8 mouse cellular contexts compared by ENCODE assay signal in genomic region chr11:68387441-68387760, GRCm38 (mm10). TPM values are rescaled to one million over a fixed set of nuclear protein-coding genes. Genes with fewer than 3 reads are reported as not detected.
DNase-seq lines count a peak whose midpoint lies in the region; ATAC-seq and TF ChIP-seq lines count a peak whose summit lies in the region.

No protein-coding gene starts in this region.

- no peak for TF ChIP-seq CTCF in kidney, adult 2 months (conservative IDR thresholded peaks at IDR 0.05; ENCODE audit: insufficient read depth, insufficient read length, low read depth, low read length)
- no peak for TF ChIP-seq CTCF in bone marrow macrophage, adult 2 months (IDR thresholded peaks at IDR 0.05; ENCODE audit: low read depth, low read length)

- no peaks in the 10 kb centered on the region for H3K9me3 ChIP-seq in hindbrain, embryonic 12.5 days (replicated peaks)
- no peaks in the 10 kb centered on the region for H3K9me3 ChIP-seq in midbrain, embryonic 11.5 days (ENCODE audit: control insufficient read depth, low read length)

- H3K27ac ChIP-seq in kidney, adult 2 months (ENCODE audit: insufficient read depth, low read depth, low read length), result peak overlapping the region; percentile 88
- no peak overlapping the region for H3K27ac ChIP-seq in bone marrow macrophage, adult 2 months (ENCODE audit: insufficient read depth, low read depth, low read length)
- peak overlapping the region; percentile 90 for H3K27ac ChIP-seq in hindbrain, embryonic 12.5 days
- peak overlapping the region; percentile 93 for H3K27ac ChIP-seq in midbrain, embryonic 11.5 days (ENCODE audit: low read depth, low read length)

- no peaks in the 10 kb centered on the region for H3K27me3 ChIP-seq in kidney, adult 2 months (replicated peaks; ENCODE audit: control insufficient read depth, insufficient read depth, low read length)
- peaks cover 92% of the 10 kb centered on the region for H3K27me3 ChIP-seq in hindbrain, embryonic 12.5 days
- peaks cover 73% of the 10 kb centered on the region for H3K27me3 ChIP-seq in midbrain, embryonic 11.5 days (ENCODE audit: control insufficient read depth, insufficient read depth, low read length)

- peak overlapping the region; percentile 79 for H3K9ac ChIP-seq in hindbrain, embryonic 12.5 days
- peak overlapping the region; percentile 86 for H3K9ac ChIP-seq in midbrain, embryonic 11.5 days (ENCODE audit: low read length)

- peaks cover 19% of the 10 kb centered on the region for H3K4me1 ChIP-seq in kidney, adult 2 months (ENCODE audit: control insufficient read depth, insufficient read depth, low read length)
- no peaks in the 10 kb centered on the region for H3K4me1 ChIP-seq in bone marrow macrophage, adult 2 months (ENCODE audit: control insufficient read depth, insufficient read depth, low read length)
- H3K4me1 ChIP-seq in hindbrain, embryonic 12.5 days, result peaks cover 56% of the 10 kb centered on the region
- H3K4me1 ChIP-seq in midbrain, embryonic 11.5 days (ENCODE audit: control insufficient read depth, insufficient read depth, low read length), result peaks cover 42% of the 10 kb centered on the region

- H3K4me2 ChIP-seq in hindbrain, embryonic 12.5 days (replicated peaks), result peak overlapping the region; percentile 82
- peak overlapping the region; percentile 87 for H3K4me2 ChIP-seq in midbrain, embryonic 11.5 days

- DNase-seq in kidney, adult 2 months, result peak; percentile 58
- no peak for DNase-seq in kidney, postnatal 36 days
- DNase-seq in midbrain, embryonic 11.5 days (ENCODE audit: low spot score, missing footprints), result peak; percentile 93
- DNase-seq in right cerebral cortex, adult 18-20 months, result no peak
- DNase-seq in cerebellum, postnatal 10 days, result no peak
- no peak for DNase-seq in urinary bladder, adult 18-20 months (ENCODE audit: low spot score in 2 of 2)

- WGBS in kidney, adult 2 months, result 46% methylated on average over 4 of the region's 4 CpGs
- WGBS in hindbrain, embryonic 12.5 days, result 14% methylated on average over 4 of the region's 4 CpGs
- 14% methylated on average over 4 of the region's 4 CpGs for WGBS in midbrain, embryonic 11.5 days

- no peaks in the 10 kb centered on the region for H3K36me3 ChIP-seq in kidney, adult 2 months (ENCODE audit: control insufficient read depth, insufficient read depth, low read length)
- no peaks in the 10 kb centered on the region for H3K36me3 ChIP-seq in hindbrain, embryonic 12.5 days
- peaks cover 2% of the 10 kb centered on the region; the same call in 1 of the 2 replicates for H3K36me3 ChIP-seq in midbrain, embryonic 11.5 days (ENCODE audit: control insufficient read depth, insufficient read depth, low read length)

- ATAC-seq in hindbrain, embryonic 12.5 days (ENCODE audit: low FRiP score), result no peak
- ATAC-seq in midbrain, embryonic 11.5 days (ENCODE audit: low FRiP score), result no peak

- peak overlapping the region; percentile 94 for H3K4me3 ChIP-seq in kidney, adult 2 months (ENCODE audit: insufficient read depth, low read depth, low read length)
- peak overlapping the region; percentile 64 for H3K4me3 ChIP-seq in bone marrow macrophage, adult 2 months (ENCODE audit: insufficient read depth, low read length)
- peak overlapping the region; percentile 61 for H3K4me3 ChIP-seq in hindbrain, embryonic 12.5 days
- peak overlapping the region; percentile 70 for H3K4me3 ChIP-seq in midbrain, embryonic 11.5 days (ENCODE audit: low read depth, low read length)

- no peak for TF ChIP-seq POLR2A in kidney, adult 2 months (IDR thresholded peaks at IDR 0.05; ENCODE audit: low read depth, low read length)
- TF ChIP-seq POLR2A in bone marrow macrophage, adult 2 months (IDR thresholded peaks at IDR 0.05; ENCODE audit: borderline replicate concordance, low read depth, low read length), result no peak

RNA-seq across cellular contexts. Expression of gene Ntn1, which starts 13.2 kb away (rescaled TPM):
- polyA plus RNA-seq in kidney, adult 2 months (2012; rRNA removed), result 24.4 and 33.1 TPM in 2 replicates
- polyA plus RNA-seq in bone marrow macrophage, adult 2 months (2012; ENCODE audit: insufficient read depth, insufficient read length, missing spikeins), result 0.09 TPM in 1 of 2 replicates, not detected in the other
- polyA plus RNA-seq in hindbrain, embryonic 12.5 days (2016; fragmentation: Nextera tagmentation; extraction: Ambion mirVana), result 50.9 and 58.7 TPM in 2 replicates
- 10.0 and 10.2 TPM in 2 replicates for polyA plus RNA-seq in midbrain, embryonic 11.5 days (2014; fragmentation: Nextera tagmentation; extraction: Ambion mirVana)

RNA-seq across cellular contexts. Expression of gene Pik3r5, which starts 44.5 kb away (rescaled TPM):
- polyA plus RNA-seq in kidney, adult 2 months (2012; rRNA removed), result 0.83 and 2.2 TPM in 2 replicates
- 120 and 122 TPM in 2 replicates for polyA plus RNA-seq in bone marrow macrophage, adult 2 months (2012; ENCODE audit: insufficient read depth, insufficient read length, missing spikeins)
- 0.81 and 1.0 TPM in 2 replicates for polyA plus RNA-seq in hindbrain, embryonic 12.5 days (2016; fragmentation: Nextera tagmentation; extraction: Ambion mirVana)
- 0.43 and 0.92 TPM in 2 replicates for polyA plus RNA-seq in midbrain, embryonic 11.5 days (2014; fragmentation: Nextera tagmentation; extraction: Ambion mirVana)

Comparison
In these comparisons a context has a peak if more than half of its experiments do, and no peak if none do; other contexts are left out.
1. DNase-seq: peak in kidney, adult 2 months (single experiment) and midbrain, embryonic 11.5 days (single experiment); none in kidney, postnatal 36 days (0 of 2), right cerebral cortex, adult 18-20 months (single experiment), cerebellum, postnatal 10 days (0 of 2) and urinary bladder, adult 18-20 months (0 of 2).
2. RNA of gene Ntn1, which starts 13.2 kb away (polyA plus RNA-seq): 50.9 to 58.7 TPM in hindbrain, embryonic 12.5 days, 24.4 to 33.1 TPM in kidney, adult 2 months and 10.0 to 10.2 TPM in midbrain, embryonic 11.5 days; 0.09 TPM in bone marrow macrophage, adult 2 months; every median in the first group is over 10 times any median in the second.
3. RNA of gene Pik3r5, which starts 44.5 kb away (polyA plus RNA-seq): 120 to 122 TPM in bone marrow macrophage, adult 2 months; 0.83 to 2.2 TPM in kidney, adult 2 months, 0.43 to 0.92 TPM in midbrain, embryonic 11.5 days and 0.81 to 1.0 TPM in hindbrain, embryonic 12.5 days; every median in the first group is over 10 times any median in the second.
4. Peak in every context shown above with its lines, with median percentiles within 50 percentile points of each other: H3K4me3 ChIP-seq.